Mouse (Mus musculus) regulatory T cell (primary cell): ENCODE data around the gene 2200002J24Rik.
"Not testable (repeated sequence)": the region's sequence is repeated elsewhere in the genome, so short reads cannot be mapped to it uniquely, and the experiment has no call there.

Source experiments
- in situ Hi-C: fragments of 300-600 bp; cut with MboI, MseI; formaldehyde crosslinking; loops from one replicate; pipeline ENCODE4 v1.15.1; 2025; ENCODE audit warnings: high pct_unique_total_duplicates

Gene 2200002J24Rik

GRCm38 (mm10) chr7:30728214-30728613 lies 29.5 kb downstream of the 2200002J24Rik start:
- in situ Hi-C loops: no loop called here

- in situ Hi-C loops: no loop called here
Observed at GRCm38 (mm10) chr7:30728739-30729395, 30.1 kb downstream of the 2200002J24Rik start.

- in situ Hi-C loops: no loop called here
Observed at GRCm38 (mm10) chr7:30729396-30730063, 30.8 kb downstream of the 2200002J24Rik start, which contains the start of gene Tmem147. Tmem147 (minus strand) TSS chr7:30729540.

DNA sequence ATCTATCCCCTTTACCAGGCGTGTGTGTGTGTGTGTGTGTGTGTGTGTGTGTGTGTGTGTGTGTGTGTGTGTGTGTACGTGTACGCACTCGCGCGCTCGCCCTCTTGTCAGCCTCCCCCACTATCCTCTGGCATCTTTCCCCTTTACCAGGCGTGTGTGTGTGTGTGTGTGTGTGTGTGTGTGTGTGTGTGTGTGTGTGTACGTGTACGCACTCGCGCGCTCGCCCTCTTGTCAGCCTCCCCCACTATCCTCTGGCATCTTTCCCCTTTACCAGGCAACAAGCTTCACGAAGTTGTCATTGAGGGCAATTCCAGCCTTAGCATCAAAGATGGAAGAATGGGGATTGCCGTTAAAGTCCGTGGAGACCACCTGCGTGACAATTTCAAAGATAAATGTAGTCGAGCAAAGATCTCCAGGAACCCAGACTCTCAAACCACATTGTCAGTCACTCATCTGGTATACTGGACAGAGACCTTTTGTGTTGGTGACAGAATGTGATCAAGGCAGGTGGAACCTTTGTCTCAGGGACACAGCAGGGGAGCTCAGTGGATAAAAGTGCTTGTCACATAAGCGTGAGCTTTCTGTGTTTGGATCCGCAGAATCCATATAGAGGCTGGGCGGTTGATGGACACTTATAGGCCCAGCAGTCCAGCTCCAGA lies 31.5 kb downstream of the 2200002J24Rik start:
- in situ Hi-C loops: not testable (repeated sequence)

- in situ Hi-C loops: no loop called here
Observed at GRCm38 (mm10) chr7:30736211-30736610, 37.5 kb downstream of the 2200002J24Rik start.

DNA sequence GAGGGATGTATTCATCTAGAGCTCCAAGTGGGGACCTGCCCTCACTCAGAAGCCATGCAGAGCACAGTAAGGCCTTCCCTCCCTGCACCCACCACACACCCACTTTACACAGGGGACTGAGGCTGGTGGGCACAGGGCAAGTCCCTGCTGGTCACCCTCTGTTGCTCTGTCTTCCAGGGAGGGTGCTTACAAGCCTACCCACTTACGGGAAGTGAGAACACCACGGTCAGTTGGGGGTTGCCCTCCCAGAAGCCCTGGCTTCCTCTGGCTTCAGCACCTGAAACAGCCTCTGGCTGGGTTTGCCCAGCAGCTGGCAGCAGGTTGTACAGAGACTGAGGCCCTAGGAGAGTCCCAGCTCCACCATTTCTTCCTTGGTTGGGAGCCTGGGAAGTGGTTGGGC lies 43.8 kb downstream of the 2200002J24Rik start:
- in situ Hi-C loops: not testable (repeated sequence)

- in situ Hi-C loops: not testable (repeated sequence)
Observed at GRCm38 (mm10) chr7:30743617-30744016, 44.9 kb downstream of the 2200002J24Rik start, which contains the start of gene Gapdhs. Gapdhs (minus strand) TSS chr7:30743681.

DNA sequence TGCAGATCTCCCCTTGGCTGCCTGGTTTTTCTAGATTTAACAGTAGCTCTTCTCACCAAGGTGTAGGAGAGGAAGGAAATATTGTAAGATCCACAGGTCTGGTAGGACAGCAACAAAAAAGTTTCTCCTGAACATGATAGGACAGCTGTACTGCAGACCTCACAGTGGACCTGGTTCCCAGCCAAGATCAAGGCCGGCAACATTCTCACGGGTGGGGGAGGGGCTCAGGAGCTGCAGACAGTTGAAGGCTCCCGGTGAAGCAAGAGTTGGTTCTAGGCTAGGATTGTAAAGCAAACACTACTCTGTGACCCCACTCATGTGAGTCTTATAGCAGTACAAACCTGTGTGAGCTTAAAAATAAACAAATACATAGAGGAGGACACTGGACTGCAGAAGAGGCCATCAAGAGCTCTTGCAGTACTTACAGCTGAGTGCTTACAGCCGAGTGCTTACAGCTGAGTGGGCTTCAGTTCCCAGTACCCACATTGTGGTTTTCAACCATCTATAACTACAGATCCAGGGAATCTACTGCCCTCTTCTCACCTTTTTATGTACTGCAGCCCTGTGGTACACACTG lies 45.4 kb downstream of the 2200002J24Rik start:
- in situ Hi-C loops: no loop called here

GRCm38 (mm10) chr7:30747525-30748204 lies 48.9 kb downstream of the 2200002J24Rik start:
- in situ Hi-C loops: no loop called here
